Mouse (Mus musculus) adrenal gland (tissue): ENCODE results near the gene Eps8l1.

ENCODE experiments used
- microRNA-seq, 2 experiments: library from miRNA; unstranded; fragments of <30 nt; microRNA quantifications; one replicate each; pipeline ENCODE4; 2019

Gene Eps8l1

Small RNAs within 50 kb of the gene (microRNA-seq; reads per million reads assigned to microRNA genes)
- 0 reads per million in 2 experiments for gene Gm24605
